Mouse (Mus musculus) Muller cell, postnatal 12 days (primary cell): ENCODE results near the gene Ppfia4.

Experiments used
- DNase-seq: peaks from one replicate; pipeline ENCODE4 v3.0.0-alpha.2; 2015; ENCODE audit errors: inconsistent ontology term

Gene Ppfia4

GRCm38 (mm10) chr1:134339162-134339561 is 6.4 kb upstream of the Ppfia4 start:
- no peak for DNase-seq

GRCm38 (mm10) chr1:134336958-134337710 is 4.4 kb upstream of the Ppfia4 start:
- no peak for DNase-seq

- DNase-seq, result no peak
These were observed 3.4 kb upstream of the Ppfia4 start for GRCm38 (mm10) chr1:134335924-134336810.

- DNase-seq, result no peak
These were observed 2.6 kb upstream of the Ppfia4 start for GRCm38 (mm10) chr1:134335211-134335923.

- no peak for DNase-seq
These were observed 1.5 kb upstream of the Ppfia4 start for GRCm38 (mm10) chr1:134334111-134334827.

GRCm38 (mm10) chr1:134333371-134334110 is 813 bp upstream of the Ppfia4 start:
- no peak for DNase-seq

- peak; percentile 71 for DNase-seq
These were observed 671 bp downstream of the Ppfia4 start for GRCm38 (mm10) chr1:134331879-134332635.

GRCm38 (mm10) chr1:134326841-134327346 is 5.8 kb downstream of the Ppfia4 start:
- DNase-seq, result no peak

GRCm38 (mm10) chr1:134322591-134322990 is 10.1 kb downstream of the Ppfia4 start:
- no peak for DNase-seq

- DNase-seq, result no peak
These were observed 11.9 kb downstream of the Ppfia4 start for GRCm38 (mm10) chr1:134320691-134321301.

GRCm38 (mm10) chr1:134318261-134318660 is 14.5 kb downstream of the Ppfia4 start:
- DNase-seq, result no peak

- DNase-seq, result no peak
These were observed 16.4 kb downstream of the Ppfia4 start for GRCm38 (mm10) chr1:134316361-134316760.

- DNase-seq, result no peak
These were observed 17.5 kb downstream of the Ppfia4 start for GRCm38 (mm10) chr1:134315181-134315580.

GRCm38 (mm10) chr1:134311760-134312159 is 21.0 kb downstream of the Ppfia4 start:
- no peak for DNase-seq

- DNase-seq, result no peak
These were observed 22.0 kb downstream of the Ppfia4 start for GRCm38 (mm10) chr1:134310729-134311128.

- no peak for DNase-seq
These were observed 22.4 kb downstream of the Ppfia4 start for GRCm38 (mm10) chr1:134310291-134310690.

- DNase-seq, result no peak
These were observed 25.3 kb downstream of the Ppfia4 start for GRCm38 (mm10) chr1:134307409-134307808.

GRCm38 (mm10) chr1:134304940-134305339 is 27.8 kb downstream of the Ppfia4 start:
- DNase-seq, result no peak

- peak; percentile 32 for DNase-seq
These were observed 30.0 kb downstream of the Ppfia4 start for GRCm38 (mm10) chr1:134302568-134303238.
